Mouse (Mus musculus): ENCODE results near the gene Rps6ka5.

DNA sequence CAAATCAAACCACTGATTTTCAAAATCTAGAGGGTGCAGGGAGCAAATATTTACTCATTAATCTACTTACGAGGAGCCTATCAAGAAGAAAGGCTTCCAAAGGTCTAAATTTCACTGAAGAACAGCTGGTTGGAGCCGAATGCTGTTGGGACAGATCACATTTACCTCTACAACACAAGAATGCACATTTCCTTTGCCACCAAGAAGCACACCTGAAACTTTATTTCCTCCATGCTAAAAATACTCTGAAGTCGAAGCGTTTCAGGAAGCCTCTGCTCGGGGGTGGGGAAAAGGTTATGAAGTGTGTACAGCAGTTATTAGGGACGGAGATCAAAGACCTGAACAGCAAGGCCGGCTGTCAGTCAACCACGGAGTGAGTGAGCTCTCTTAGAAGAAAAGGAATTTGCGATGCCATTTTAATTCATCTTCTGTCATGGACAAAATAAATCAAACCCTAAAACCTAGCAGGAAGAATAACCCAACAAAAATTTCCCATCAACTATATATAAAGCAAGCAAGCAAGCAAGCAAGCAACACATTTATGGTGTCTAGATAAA, 187.5 kb downstream of the Rps6ka5 start:
- TF ChIP-seq MAX (IDR thresholded peaks at IDR 0.05; ENCODE audit: low read depth) (no peak), TCF3 (IDR thresholded peaks at IDR 0.05; ENCODE audit: insufficient read length, low read depth) (no peak), MYOD1 (IDR thresholded peaks at IDR 0.05; ENCODE audit: control insufficient read depth in 1 of 3, insufficient read length in 2 of 3, low read depth in 2 of 3) (no peak), POLR2A (IDR thresholded peaks at IDR 0.05; ENCODE audit: insufficient read length, low read depth) (no peak), MYOG (IDR thresholded peaks at IDR 0.05; ENCODE audit: control insufficient read depth in 1 of 3, insufficient read depth in 1 of 3, insufficient read length in 2 of 3, low read depth in 2 of 3) (no peak), TCF12 (IDR thresholded peaks at IDR 0.05; ENCODE audit: insufficient read depth, poor library complexity, severe bottlenecking) (no peak), USF1 (IDR thresholded peaks at IDR 0.05; ENCODE audit: low read depth) (no peak)
